Mouse (Mus musculus) bone marrow, adult 2 months (tissue): ENCODE data around the gene Itgax. TPM values are rescaled to one million over a fixed set of nuclear protein-coding genes. Genes with fewer than 3 reads are reported as not detected.

Source experiments
- H3K27ac ChIP-seq: fragments of 200-500 bp; 2 replicates; pipeline ENCODE4 v1.5.1; 2012; ENCODE audit warnings: low read depth, mild to moderate bottlenecking, control low read depth, inconsistent platforms, low read length; ENCODE audit not compliant: control insufficient read depth, poor library complexity, insufficient read depth
- H3K4me1 ChIP-seq: fragments of 200-500 bp; 2 replicates; pipeline ENCODE4 v1.6.1; 2011; ENCODE audit warnings: low read length; ENCODE audit not compliant: control insufficient read depth, insufficient read depth
- H3K4me3 ChIP-seq: fragments of 200-500 bp; replicated peaks from 2 replicates; pipeline ENCODE3; 2011; ENCODE audit warnings: mild to moderate bottlenecking, low read depth, low read length, control low read depth; ENCODE audit not compliant: control insufficient read depth
- CTCF ChIP-seq: fragments of 200-500 bp; IDR thresholded peaks from 2 replicates; pipeline ENCODE4 v1.5.1; 2011; ENCODE audit warnings: low read length, control low read depth; ENCODE audit not compliant: control insufficient read depth, insufficient read depth
- POLR2A ChIP-seq: fragments of 200-500 bp; IDR thresholded peaks from 2 replicates; pipeline ENCODE4 v1.6.1; 2011; ENCODE audit warnings: low read depth, mild to moderate bottlenecking, control low read depth, low read length, borderline replicate concordance; ENCODE audit not compliant: control insufficient read depth
- WGBS: fragments of 180-500 bp; shearing (Covaris S2); methylation state at CpG from one replicate; pipeline ENCODE4 v1.1.7; 2018; 5-methylcytosine and 5-hydroxymethylcytosine counted together
- polyA plus RNA-seq: library from polyadenylated mRNA; stranded (reverse); fragments of >200 nt; gene quantifications from 2 replicates; pipeline ENCODE4 v1.2.4, GENCODE M21; 2011; ENCODE audit warnings: low replicate concordance; ENCODE audit not compliant: missing spikeins, insufficient read depth, insufficient read length

Gene Itgax
- polyA plus RNA-seq, 1 experiment: 9.5 TPM

DNA sequence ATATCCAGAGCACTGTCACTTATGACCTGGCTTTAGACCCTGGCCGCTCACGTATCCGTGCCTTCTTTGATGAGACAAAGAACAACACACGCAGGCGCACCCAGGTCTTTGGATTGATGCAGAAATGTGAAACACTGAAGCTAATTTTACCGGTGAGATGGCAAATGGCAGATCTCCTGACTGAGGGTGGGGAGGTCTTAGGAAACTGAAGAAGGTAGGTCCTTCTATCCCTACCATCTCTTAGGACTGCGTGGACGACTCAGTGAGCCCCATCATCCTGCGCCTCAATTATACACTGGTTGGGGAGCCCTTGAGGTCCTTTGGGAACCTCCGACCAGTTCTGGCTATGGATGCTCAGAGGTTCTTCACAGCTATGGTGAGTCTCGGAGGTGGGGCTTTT lies 17.2 kb upstream of the Itgax start:
- Histone ChIP-seq H3K4me1 (peaks cover 1% of the 10 kb centered on the region; the same call in 1 of the 2 replicates), H3K27ac (no peak overlapping the region), H3K4me3 (no peak overlapping the region)
- TF ChIP-seq CTCF (no peak), POLR2A (no peak)
- WGBS: 87% methylated on average over 11 of the region's 11 CpGs

DNA sequence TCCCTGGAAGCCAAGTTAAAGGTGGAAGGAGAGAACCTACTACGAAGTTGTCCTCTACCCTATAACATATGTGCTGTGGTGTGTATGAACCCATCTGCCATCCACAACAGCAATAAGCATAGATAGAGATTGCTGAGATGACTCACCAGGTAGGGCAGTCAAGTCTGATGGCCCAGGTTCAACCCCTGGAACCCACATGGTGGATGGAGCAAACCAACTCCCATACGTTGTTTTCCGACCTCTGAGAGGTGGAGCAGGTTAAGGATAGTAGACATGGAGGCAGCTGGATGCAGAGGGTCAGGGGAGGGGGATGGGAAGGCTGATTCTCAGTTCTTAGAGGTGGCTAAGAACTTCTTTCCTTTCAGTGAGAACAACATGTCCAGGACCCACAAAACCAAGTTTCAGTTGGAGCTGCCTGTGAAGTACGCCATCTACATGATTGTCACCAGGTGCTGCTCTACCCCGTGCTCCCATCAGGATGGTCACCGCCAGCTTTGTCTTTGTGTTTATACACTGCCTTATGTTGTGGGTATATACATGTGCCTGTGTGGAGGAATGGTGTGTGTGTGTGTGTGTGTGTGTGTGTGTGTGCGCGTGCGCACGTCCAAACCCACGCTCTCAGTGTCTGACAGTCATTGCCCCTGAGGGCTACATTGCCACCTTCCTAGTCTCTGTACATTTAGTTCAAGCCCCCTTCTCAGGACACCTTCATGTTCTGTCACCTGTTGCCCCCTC lies 14.8 kb upstream of the Itgax start:
- no peak overlapping the region for H3K27ac ChIP-seq
- TF ChIP-seq POLR2A (no peak), CTCF (no peak)
- H3K4me3 ChIP-seq: no peak overlapping the region
- 91% methylated on average over 11 of the region's 11 CpGs for WGBS
- peaks cover 1% of the 10 kb centered on the region; the same call in 1 of the 2 replicates for H3K4me1 ChIP-seq

- H3K4me1 ChIP-seq: peaks cover 1% of the 10 kb centered on the region; the same call in 1 of the 2 replicates
- 42% methylated on average over 5 of the region's 5 CpGs for WGBS
- no peak overlapping the region for H3K27ac ChIP-seq
- H3K4me3 ChIP-seq: no peak overlapping the region
- no peak for TF ChIP-seq CTCF
- TF ChIP-seq POLR2A: no peak
Observed at GRCm38 (mm10) chr7:128115211-128115958, 14.0 kb upstream of the Itgax start.

GRCm38 (mm10) chr7:128116396-128116795 lies 13.0 kb upstream of the Itgax start:
- H3K27ac ChIP-seq: no peak overlapping the region
- no peak for TF ChIP-seq CTCF
- no peak for TF ChIP-seq POLR2A
- no peak overlapping the region for H3K4me3 ChIP-seq
- WGBS: 83% methylated on average over 5 of the region's 5 CpGs
- H3K4me1 ChIP-seq: peaks cover 1% of the 10 kb centered on the region; the same call in 1 of the 2 replicates

- Histone ChIP-seq H3K4me1 (peaks cover 1% of the 10 kb centered on the region; the same call in 1 of the 2 replicates), H3K27ac (no peak overlapping the region), H3K4me3 (no peak overlapping the region)
- TF ChIP-seq POLR2A (no peak), CTCF (no peak)
- WGBS: 83% methylated on average over 6 of the region's 6 CpGs
Observed at GRCm38 (mm10) chr7:128119726-128120490, 9.4 kb upstream of the Itgax start.

DNA sequence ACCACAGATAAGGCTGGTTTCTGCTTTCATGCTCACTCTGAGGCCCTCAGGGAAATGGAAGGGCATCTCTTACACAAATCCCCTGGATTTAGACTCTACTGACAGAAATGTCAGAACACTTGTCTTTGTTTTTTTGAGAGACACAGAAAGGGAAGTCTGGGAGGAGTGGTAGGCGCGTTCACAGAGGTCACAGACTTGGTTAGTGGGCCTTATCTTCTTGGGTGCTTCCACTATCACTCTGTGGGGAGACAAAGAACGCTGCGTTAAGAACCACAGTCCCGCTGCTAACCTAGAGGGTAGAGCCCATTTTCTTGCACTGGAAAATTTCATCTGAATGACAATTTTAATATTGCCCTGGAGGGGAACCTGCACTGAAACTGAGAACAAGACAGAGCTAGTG lies 2.8 kb downstream of the Itgax start:
- H3K27ac ChIP-seq: peak overlapping the region; percentile 8; the same call in 1 of the 2 replicates
- no peak for TF ChIP-seq POLR2A
- TF ChIP-seq CTCF: no peak
- no peak overlapping the region for H3K4me3 ChIP-seq
- WGBS: 30% methylated on average over 5 of the region's 5 CpGs
- peaks cover 10% of the 10 kb centered on the region for H3K4me1 ChIP-seq

DNA sequence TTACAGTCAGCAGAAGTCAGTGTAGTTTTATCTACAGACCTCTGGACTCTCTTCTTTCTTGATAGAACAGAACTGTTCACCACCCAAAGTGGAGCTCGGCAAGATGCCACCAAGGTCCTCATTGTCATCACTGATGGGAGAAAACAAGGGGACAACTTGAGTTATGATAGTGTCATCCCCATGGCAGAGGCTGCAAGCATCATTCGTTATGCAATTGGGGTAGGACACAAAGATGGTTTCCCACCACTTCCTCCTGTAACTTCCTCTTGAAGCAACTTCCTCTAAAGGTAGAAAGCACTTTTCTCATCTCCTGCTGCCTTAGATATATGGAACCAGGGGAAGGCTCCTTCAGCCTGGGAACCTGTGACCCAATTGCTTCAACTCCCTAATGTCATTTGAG lies 4.2 kb downstream of the Itgax start:
- Histone ChIP-seq H3K4me1 (peaks cover 12% of the 10 kb centered on the region), H3K27ac (peak overlapping the region; percentile 39; the same call in 1 of the 2 replicates), H3K4me3 (no peak overlapping the region)
- WGBS: 8% methylated on average over 2 of the region's 2 CpGs
- no peak for TF ChIP-seq POLR2A
- no peak for TF ChIP-seq CTCF

DNA sequence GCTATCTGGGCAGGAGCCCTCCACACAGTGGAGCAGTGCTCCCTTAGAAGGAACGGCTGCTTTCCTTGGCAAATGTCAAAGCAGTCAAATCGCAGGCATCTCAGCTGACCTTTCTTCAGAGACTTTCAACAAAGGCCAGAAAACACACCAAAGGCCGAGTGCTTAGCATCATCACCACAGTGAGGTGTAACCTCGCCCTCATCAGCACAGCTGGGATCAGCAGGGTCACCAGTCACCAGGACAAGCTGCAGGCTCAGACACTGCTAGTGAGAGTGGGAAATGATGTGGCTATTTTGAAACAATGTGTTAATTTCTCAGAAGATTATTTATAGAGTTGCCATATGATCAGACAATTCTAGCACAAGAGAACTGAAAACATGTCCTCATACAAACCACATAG lies 7.6 kb downstream of the Itgax start:
- H3K4me3 ChIP-seq: no peak overlapping the region
- H3K27ac ChIP-seq: no peak overlapping the region
- peaks cover 14% of the 10 kb centered on the region for H3K4me1 ChIP-seq
- TF ChIP-seq CTCF (no peak), POLR2A (no peak)
- 57% methylated on average over 4 of the region's 4 CpGs for WGBS
